In genomic region chr5:96373986-96374901, GRCm38 (mm10) we compare ENCODE assay signal across 8 mouse cellular contexts. TPM values are rescaled to one million over a fixed set of nuclear protein-coding genes. Genes with fewer than 3 reads are reported as not detected.
A peak's percentile ranks its signal among the peaks of the same experiment; 100 is the strongest.
DNase-seq lines count a peak whose midpoint lies in the region; ATAC-seq lines count a peak whose summit lies in the region.

No protein-coding gene starts in this region.

- peaks cover 2% of the 10 kb centered on the region; the same call in 1 of the 2 replicates for H3K27me3 ChIP-seq in hindbrain, embryonic 11.5 days (ENCODE audit: control insufficient read depth, insufficient read depth, low read length)
- H3K27me3 ChIP-seq in lung, embryonic 15.5 days, result no peaks in the 10 kb centered on the region; the same call in 1 of the 2 replicates

- H3K27ac ChIP-seq in hindbrain, embryonic 11.5 days (ENCODE audit: low read depth, low read length), result peak overlapping the region; percentile 1
- peak overlapping the region; percentile 85 for H3K27ac ChIP-seq in lung, embryonic 15.5 days

- 0 out of 2 replicates have a peak, but pooled peaks cover 2% of the 10 kb centered on the region for H3K4me1 ChIP-seq in hindbrain, embryonic 11.5 days (replicated peaks; ENCODE audit: control insufficient read depth, insufficient read depth, low read length)
- H3K4me1 ChIP-seq in lung, embryonic 15.5 days, result peaks cover 28% of the 10 kb centered on the region

- no peaks in the 10 kb centered on the region for H3K36me3 ChIP-seq in hindbrain, embryonic 11.5 days (ENCODE audit: control insufficient read depth, insufficient read depth, low read length)
- no peaks in the 10 kb centered on the region for H3K36me3 ChIP-seq in lung, embryonic 15.5 days

- H3K9me3 ChIP-seq in hindbrain, embryonic 11.5 days (ENCODE audit: control insufficient read depth, low read length), result no peaks in the 10 kb centered on the region
- no peaks in the 10 kb centered on the region for H3K9me3 ChIP-seq in lung, embryonic 15.5 days

- peak; percentile 88 for ATAC-seq in hindbrain, embryonic 11.5 days (ENCODE audit: low FRiP score)
- ATAC-seq in lung, embryonic 15.5 days (ENCODE audit: borderline replicate concordance, extremely low read depth, low FRiP score, low TSS enrichment), result peak; percentile 86

- peak; percentile 78 for DNase-seq in Muller cell, postnatal 12 days (ENCODE audit: inconsistent ontology term)
- DNase-seq in cerebellum, postnatal 10 days, result peak; percentile 71
- DNase-seq in frontal cortex, postnatal 14 days (ENCODE audit: low spot score in 2 of 2), result peak; percentile 33 to 42
- DNase-seq in hindbrain, embryonic 11.5 days (ENCODE audit: low spot score), result peak; percentile 80
- DNase-seq in layer of hippocampus, postnatal 14 days (ENCODE audit: low spot score in 2 of 2), result peak; percentile 60 to 63
- peak; percentile 38 for DNase-seq in ovary, postnatal 14 days (ENCODE audit: low spot score)
- DNase-seq in urinary bladder, postnatal 36 days (ENCODE audit: low spot score in 2 of 2), result peak; percentile 47 to 59

- peak overlapping the region; percentile 62 for H3K4me3 ChIP-seq in hindbrain, embryonic 11.5 days (ENCODE audit: low read depth, low read length)
- peak overlapping the region; percentile 70 for H3K4me3 ChIP-seq in lung, embryonic 15.5 days

- under 1% methylated on average over 69 of the region's 84 CpGs for WGBS in hindbrain, embryonic 11.5 days
- whole genome bisulfite sequencing in lung, embryonic 15.5 days, result under 1% methylated on average over 83 of the region's 84 CpGs

- H3K9ac ChIP-seq in hindbrain, embryonic 11.5 days (ENCODE audit: low read depth, low read length), result peak overlapping the region; percentile 63
- H3K9ac ChIP-seq in lung, embryonic 15.5 days, result peak overlapping the region; percentile 65

- H3K4me2 ChIP-seq in hindbrain, embryonic 11.5 days (replicated peaks; ENCODE audit: low read depth, low read length), result peak overlapping the region; percentile 93
- H3K4me2 ChIP-seq in lung, embryonic 15.5 days, result peak overlapping the region; percentile 95

RNA-seq across cellular contexts. Expression of gene Fras1, which starts 0.5 kb away (rescaled TPM):
- 9.1 and 20.0 TPM in 2 replicates for polyA plus RNA-seq in hindbrain, embryonic 11.5 days (2014; fragmentation: Nextera tagmentation; extraction: Ambion mirVana)
- 10 to 100 TPM; 11.8 to 13.9 TPM for total RNA-seq in layer of hippocampus, postnatal 14 days (2021)
- polyA plus RNA-seq in lung, embryonic 15.5 days (2015; fragmentation: Nextera tagmentation; extraction: Ambion mirVana), result 18.2 and 26.3 TPM in 2 replicates

Comparison
In these comparisons a context has a peak if more than half of its experiments do, and no peak if none do; other contexts are left out.
1. Peak in every context shown above with its lines: DNase-seq, ATAC-seq, H3K4me3 ChIP-seq and H3K27ac ChIP-seq.